Mouse (Mus musculus) bone marrow macrophage, adult 2 months (primary cell): ENCODE measurements around the gene Gm20431. TPM values are rescaled to one million over a fixed set of nuclear protein-coding genes. Genes with fewer than 3 reads are reported as not detected.

Source experiments
- H3K27ac ChIP-seq: 2 replicates; pipeline ENCODE4 v1.5.1; 2012; ENCODE audit warnings: low read depth, low read length; ENCODE audit not compliant: insufficient read depth
- H3K4me1 ChIP-seq: 2 replicates; pipeline ENCODE4 v1.6.1; 2012; ENCODE audit warnings: low read length; ENCODE audit not compliant: control insufficient read depth, insufficient read depth
- H3K4me3 ChIP-seq: 2 replicates; pipeline ENCODE4 v1.5.1; 2012; ENCODE audit warnings: mild to moderate bottlenecking, low read length, moderate library complexity; ENCODE audit not compliant: insufficient read depth
- CTCF ChIP-seq: IDR thresholded peaks from 2 replicates; pipeline ENCODE4 v1.5.1; 2012; ENCODE audit warnings: low read depth, mild to moderate bottlenecking, low read length, moderate library complexity
- POLR2A ChIP-seq: IDR thresholded peaks from 2 replicates; pipeline ENCODE4 v1.6.1; 2012; ENCODE audit warnings: mild to moderate bottlenecking, low read depth, low read length, borderline replicate concordance
- polyA plus RNA-seq: library from polyadenylated mRNA; stranded (reverse); fragments of >200 nt; gene quantifications from 2 replicates; pipeline ENCODE4 v1.2.4, GENCODE M21; 2012; ENCODE audit not compliant: missing spikeins, insufficient read depth, insufficient read length

Gene Gm20431
- polyA plus RNA-seq, 1 experiment, result 13.5 TPM

GRCm38 (mm10) chr2:167631591-167632448 lies 29.5 kb downstream of the Gm20431 start, which contains the start of gene Ube2v1:
Gene Ube2v1, minus strand, starts transcription at chr2:167632095.
- H3K27ac ChIP-seq, result peak within 1 kb of the TSS; percentile 80
- peaks cover 41% of the 10 kb centered on the region for H3K4me1 ChIP-seq
- peak within 1 kb of the TSS; percentile 59 for H3K4me3 ChIP-seq
- TF ChIP-seq POLR2A, result no peak
- TF ChIP-seq CTCF, result no peak

GRCm38 (mm10) chr2:167631181-167631590 lies 30.1 kb downstream of the Gm20431 start:
- peak overlapping the region; percentile 50 for H3K27ac ChIP-seq

GRCm38 (mm10) chr2:167630421-167630820 lies 30.9 kb downstream of the Gm20431 start:
- no peak overlapping the region for H3K27ac ChIP-seq
- peaks cover 41% of the 10 kb centered on the region for H3K4me1 ChIP-seq
- TF ChIP-seq POLR2A, result no peak
- no peak for TF ChIP-seq CTCF
- H3K4me3 ChIP-seq, result peak overlapping the region; percentile 59

More at GRCm38 (mm10) chr2:167631181-167631590, 30.1 kb downstream of the Gm20431 start:
- Histone ChIP-seq H3K4me1 (peaks cover 41% of the 10 kb centered on the region), H3K4me3 (peak overlapping the region; percentile 59)
- TF ChIP-seq CTCF, result no peak
- no peak for TF ChIP-seq POLR2A

GRCm38 (mm10) chr2:167629665-167630209 lies 31.6 kb downstream of the Gm20431 start:
- Histone ChIP-seq H3K4me3 (no peak overlapping the region), H3K4me1 (peaks cover 40% of the 10 kb centered on the region)

GRCm38 (mm10) chr2:167628872-167629271 lies 32.4 kb downstream of the Gm20431 start:
- H3K27ac ChIP-seq, result no peak overlapping the region
- H3K4me1 ChIP-seq, result peaks cover 38% of the 10 kb centered on the region
- H3K4me3 ChIP-seq, result no peak overlapping the region
- TF ChIP-seq POLR2A (no peak), CTCF (no peak)

More at GRCm38 (mm10) chr2:167629665-167630209, 31.6 kb downstream of the Gm20431 start:
- no peak overlapping the region for H3K27ac ChIP-seq
- no peak for TF ChIP-seq POLR2A
- no peak for TF ChIP-seq CTCF

- Histone ChIP-seq H3K4me3 (no peak overlapping the region), H3K27ac (no peak overlapping the region), H3K4me1 (peaks cover 31% of the 10 kb centered on the region)
- TF ChIP-seq POLR2A (no peak), CTCF (no peak)
Measured at GRCm38 (mm10) chr2:167627019-167627418, 34.3 kb downstream of the Gm20431 start.

- no peak for TF ChIP-seq CTCF
- no peak for TF ChIP-seq POLR2A
- Histone ChIP-seq H3K4me3 (no peak overlapping the region), H3K4me1 (peaks cover 40% of the 10 kb centered on the region), H3K27ac (no peak overlapping the region)
Measured at GRCm38 (mm10) chr2:167625670-167626069, 35.6 kb downstream of the Gm20431 start.

- H3K4me3 ChIP-seq, result no peak overlapping the region
- TF ChIP-seq CTCF (no peak), POLR2A (no peak)
- H3K4me1 ChIP-seq, result peaks cover 29% of the 10 kb centered on the region
- no peak overlapping the region for H3K27ac ChIP-seq
Measured at GRCm38 (mm10) chr2:167624368-167625075, 36.8 kb downstream of the Gm20431 start.

- Histone ChIP-seq H3K27ac (no peak overlapping the region), H3K4me3 (no peak overlapping the region), H3K4me1 (peaks cover 24% of the 10 kb centered on the region)
- TF ChIP-seq POLR2A, result no peak
- TF ChIP-seq CTCF, result no peak
Measured at GRCm38 (mm10) chr2:167622965-167623364, 38.3 kb downstream of the Gm20431 start.
